Mouse (Mus musculus): ENCODE results near the gene Racgap1. TPM values are rescaled to one million over a fixed set of nuclear protein-coding genes. Genes with fewer than 3 reads are reported as not detected.

Gene Racgap1
- polyA plus RNA-seq, 1 experiment from 2014 or later, result 35.9 TPM

- no peaks in the 10 kb centered on the region for H3K4me1 ChIP-seq (replicated peaks; ENCODE audit: control insufficient read depth, insufficient read depth)
- no peak for ATAC-seq (ENCODE audit: low FRiP score, low TSS enrichment)
- H3K4me2 ChIP-seq (replicated peaks; ENCODE audit: low read depth), result no peak overlapping the region
- no peak overlapping the region for H3K4me3 ChIP-seq (ENCODE audit: low read depth, low read length)
- no peak overlapping the region for H3K27ac ChIP-seq (replicated peaks)
- no peak overlapping the region for H3K9ac ChIP-seq (ENCODE audit: low read length)
- no peaks in the 10 kb centered on the region for H3K27me3 ChIP-seq (ENCODE audit: control insufficient read depth, insufficient read depth, low read length)
- TF ChIP-seq EP300 (optimal IDR thresholded peaks at IDR 0.05), result no peak
- TF ChIP-seq CTCF (IDR thresholded peaks at IDR 0.05; ENCODE audit: low read depth), result peak; percentile 54
- H3K9me3 ChIP-seq (ENCODE audit: control insufficient read depth, low read length), result no peaks in the 10 kb centered on the region
- no peak for DNase-seq (ENCODE audit: low spot score)
- peaks cover 9% of the 10 kb centered on the region; the same call in 1 of the 2 replicates for H3K36me3 ChIP-seq (ENCODE audit: control insufficient read depth, insufficient read depth, low read length)
Observed at GRCm38 (mm10) chr15:99631618-99632017, 19.8 kb downstream of the Racgap1 start.

- DNase-seq (ENCODE audit: low spot score) (no peak), ATAC-seq (ENCODE audit: low FRiP score, low TSS enrichment) (no peak)
- Histone ChIP-seq H3K9ac (ENCODE audit: low read length) (no peak overlapping the region), H3K36me3 (ENCODE audit: control insufficient read depth, insufficient read depth, low read length) (peaks cover 15% of the 10 kb centered on the region), H3K27me3 (ENCODE audit: control insufficient read depth, insufficient read depth, low read length) (no peaks in the 10 kb centered on the region), H3K4me1 (replicated peaks; ENCODE audit: control insufficient read depth, insufficient read depth) (no peaks in the 10 kb centered on the region), H3K4me3 (ENCODE audit: low read depth, low read length) (no peak overlapping the region), H3K9me3 (ENCODE audit: control insufficient read depth, low read length) (no peaks in the 10 kb centered on the region), H3K27ac (replicated peaks) (no peak overlapping the region), H3K4me2 (replicated peaks; ENCODE audit: low read depth) (no peak overlapping the region)
- 79% methylated on average over 11 of the region's 11 CpGs for WGBS
- TF ChIP-seq CTCF (IDR thresholded peaks at IDR 0.05; ENCODE audit: low read depth) (no peak), EP300 (optimal IDR thresholded peaks at IDR 0.05) (no peak)
Observed at GRCm38 (mm10) chr15:99622063-99622462, 29.4 kb downstream of the Racgap1 start.

DNA sequence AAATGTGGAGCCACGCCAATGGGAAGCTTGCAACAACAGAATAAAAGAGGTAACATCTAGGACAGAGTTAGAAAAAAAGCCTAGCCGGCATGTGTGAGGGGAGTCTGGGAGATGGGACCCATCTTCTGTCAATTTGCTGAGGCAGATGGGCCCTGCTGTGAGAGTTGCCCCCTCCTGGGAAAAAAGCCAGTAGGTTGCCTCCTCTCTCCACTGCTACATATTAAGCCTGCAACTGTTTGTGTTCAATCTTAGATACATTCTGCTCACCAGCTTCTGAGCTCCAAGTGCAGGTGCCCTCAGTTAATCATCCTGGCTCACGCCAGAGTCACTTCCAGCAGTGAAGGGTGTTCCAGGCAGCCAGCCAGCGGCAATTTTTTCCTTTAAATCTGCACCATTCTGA is 31.6 kb downstream of the Racgap1 start:
- WGBS, result 69% methylated on average over 4 of the region's 4 CpGs
- H3K4me2 ChIP-seq (replicated peaks; ENCODE audit: low read depth), result no peak overlapping the region
- H3K4me3 ChIP-seq (ENCODE audit: low read depth, low read length), result no peak overlapping the region
- DNase-seq (ENCODE audit: low spot score) (no peak), ATAC-seq (ENCODE audit: low FRiP score, low TSS enrichment) (no peak)
- H3K27me3 ChIP-seq (ENCODE audit: control insufficient read depth, insufficient read depth, low read length), result no peaks in the 10 kb centered on the region
- no peak overlapping the region for H3K9ac ChIP-seq (ENCODE audit: low read length)
- no peak for TF ChIP-seq EP300 (optimal IDR thresholded peaks at IDR 0.05)
- TF ChIP-seq CTCF (IDR thresholded peaks at IDR 0.05; ENCODE audit: low read depth), result no peak
- H3K27ac ChIP-seq (replicated peaks), result no peak overlapping the region
- H3K4me1 ChIP-seq (replicated peaks; ENCODE audit: control insufficient read depth, insufficient read depth), result 0 out of 2 replicates have a peak, but pooled peaks cover 2% of the 10 kb centered on the region
- no peaks in the 10 kb centered on the region for H3K9me3 ChIP-seq (ENCODE audit: control insufficient read depth, low read length)
- peaks cover 14% of the 10 kb centered on the region for H3K36me3 ChIP-seq (ENCODE audit: control insufficient read depth, insufficient read depth, low read length)

- TF ChIP-seq CTCF (IDR thresholded peaks at IDR 0.05; ENCODE audit: low read depth), result no peak
- TF ChIP-seq EP300 (optimal IDR thresholded peaks at IDR 0.05), result no peak
- no peak for ATAC-seq (ENCODE audit: low FRiP score, low TSS enrichment)
- H3K4me1 ChIP-seq (replicated peaks; ENCODE audit: control insufficient read depth, insufficient read depth), result 0 out of 2 replicates have a peak, but pooled peaks cover 2% of the 10 kb centered on the region
- no peak overlapping the region for H3K4me3 ChIP-seq (ENCODE audit: low read depth, low read length)
- H3K4me2 ChIP-seq (replicated peaks; ENCODE audit: low read depth), result no peak overlapping the region
- H3K9me3 ChIP-seq (ENCODE audit: control insufficient read depth, low read length), result no peaks in the 10 kb centered on the region
- H3K27ac ChIP-seq (replicated peaks), result no peak overlapping the region
- H3K27me3 ChIP-seq (ENCODE audit: control insufficient read depth, insufficient read depth, low read length), result no peaks in the 10 kb centered on the region
- no peak overlapping the region for H3K9ac ChIP-seq (ENCODE audit: low read length)
- peaks cover 8% of the 10 kb centered on the region; the same call in 1 of the 2 replicates for H3K36me3 ChIP-seq (ENCODE audit: control insufficient read depth, insufficient read depth, low read length)
- DNase-seq (ENCODE audit: low spot score), result no peak
- 74% methylated on average over 3 of the region's 3 CpGs for WGBS
Observed at GRCm38 (mm10) chr15:99618595-99618994, 32.9 kb downstream of the Racgap1 start.

DNA sequence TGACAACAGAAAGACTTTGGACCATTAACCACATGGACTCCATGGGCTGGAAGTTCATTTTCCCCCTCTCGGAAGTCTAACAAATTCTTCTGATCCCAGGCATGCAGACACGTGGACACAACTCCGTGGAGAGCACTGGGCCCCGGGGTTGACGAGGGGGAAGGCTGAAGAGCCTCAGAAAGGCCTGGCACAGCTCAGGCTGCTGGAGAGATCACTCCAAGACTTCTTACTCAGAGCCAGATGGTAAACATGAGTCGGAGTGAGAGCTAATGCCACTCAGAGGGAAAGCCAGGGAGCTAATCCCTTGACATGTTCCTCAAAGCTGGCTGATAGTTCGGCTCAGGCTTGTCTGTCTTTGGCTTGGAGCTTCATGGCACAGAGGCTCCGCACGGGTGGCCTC is 36.2 kb downstream of the Racgap1 start:
- H3K9me3 ChIP-seq (ENCODE audit: control insufficient read depth, low read length), result no peaks in the 10 kb centered on the region
- TF ChIP-seq CTCF (IDR thresholded peaks at IDR 0.05; ENCODE audit: low read depth) (0 out of 2 replicates have a peak, but pooled peaks have one; percentile 0), EP300 (optimal IDR thresholded peaks at IDR 0.05) (no peak)
- H3K27me3 ChIP-seq (ENCODE audit: control insufficient read depth, insufficient read depth, low read length), result no peaks in the 10 kb centered on the region
- ATAC-seq (ENCODE audit: low FRiP score, low TSS enrichment), result peak; percentile 69
- H3K27ac ChIP-seq (replicated peaks), result 0 out of 2 replicates have a peak overlapping the region, but pooled peaks have one; percentile 13
- H3K9ac ChIP-seq (ENCODE audit: low read length), result no peak overlapping the region
- H3K36me3 ChIP-seq (ENCODE audit: control insufficient read depth, insufficient read depth, low read length), result no peaks in the 10 kb centered on the region
- H3K4me1 ChIP-seq (replicated peaks; ENCODE audit: control insufficient read depth, insufficient read depth), result 0 out of 2 replicates have a peak, but pooled peaks cover 2% of the 10 kb centered on the region
- WGBS, result 18% methylated on average over 9 of the region's 9 CpGs
- DNase-seq (ENCODE audit: low spot score), result peak; percentile 18
- 0 out of 2 replicates have a peak overlapping the region, but pooled peaks have one; percentile 14 for H3K4me2 ChIP-seq (replicated peaks; ENCODE audit: low read depth)
- no peak overlapping the region for H3K4me3 ChIP-seq (ENCODE audit: low read depth, low read length)

DNA sequence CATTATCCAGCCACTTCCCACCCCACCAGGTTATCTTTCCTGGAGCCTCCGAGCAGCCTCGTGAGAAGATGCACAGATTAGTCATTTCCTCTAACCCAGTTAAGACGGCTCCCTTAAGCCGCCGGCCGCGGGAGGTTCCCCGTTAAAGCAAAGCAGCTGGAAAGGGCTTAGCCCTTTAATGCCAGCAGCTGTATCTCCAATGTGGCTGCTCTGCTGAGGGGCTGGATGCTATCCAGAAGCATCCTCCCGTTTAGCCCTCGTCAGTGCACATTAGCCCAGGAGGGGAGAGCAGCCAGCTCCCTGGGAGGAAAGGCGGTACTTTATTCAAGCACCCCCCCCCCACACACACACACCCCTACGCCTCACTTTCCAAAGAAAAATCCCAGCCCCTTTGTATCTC is 36.7 kb downstream of the Racgap1 start:
- 0 out of 2 replicates have a peak, but pooled peaks cover 2% of the 10 kb centered on the region for H3K4me1 ChIP-seq (replicated peaks; ENCODE audit: control insufficient read depth, insufficient read depth)
- no peaks in the 10 kb centered on the region for H3K36me3 ChIP-seq (ENCODE audit: control insufficient read depth, insufficient read depth, low read length)
- DNase-seq (ENCODE audit: low spot score) (peak; percentile 35), ATAC-seq (ENCODE audit: low FRiP score, low TSS enrichment) (peak; percentile 79)
- 8% methylated on average over 12 of the region's 12 CpGs for WGBS
- H3K4me3 ChIP-seq (ENCODE audit: low read depth, low read length), result no peak overlapping the region
- no peak overlapping the region for H3K9ac ChIP-seq (ENCODE audit: low read length)
- H3K4me2 ChIP-seq (replicated peaks; ENCODE audit: low read depth), result 0 out of 2 replicates have a peak overlapping the region, but pooled peaks have one; percentile 14
- H3K27me3 ChIP-seq (ENCODE audit: control insufficient read depth, insufficient read depth, low read length), result no peaks in the 10 kb centered on the region
- TF ChIP-seq CTCF (IDR thresholded peaks at IDR 0.05; ENCODE audit: low read depth) (0 out of 2 replicates have a peak, but pooled peaks have one; percentile 1), EP300 (optimal IDR thresholded peaks at IDR 0.05) (no peak)
- no peak overlapping the region for H3K27ac ChIP-seq (replicated peaks)
- H3K9me3 ChIP-seq (ENCODE audit: control insufficient read depth, low read length), result no peaks in the 10 kb centered on the region
